Mouse (Mus musculus): ENCODE measurements around the gene Ccdc172. TPM values are rescaled to one million over a fixed set of nuclear protein-coding genes. Genes with fewer than 3 reads are reported as not detected.

Gene Ccdc172
- polyA plus RNA-seq, 1 experiment from 2014 or later: not detected

GRCm38 (mm10) chr19:58523736-58524394 lies 12.1 kb downstream of the Ccdc172 start:
- WGBS (ENCODE audit: insufficient replicate concordance): 44% methylated on average over 12 of the region's 12 CpGs
- H3K4me2 ChIP-seq: no peak overlapping the region
- no peaks in the 10 kb centered on the region for H3K36me3 ChIP-seq (replicated peaks)
- no peak overlapping the region for H3K27ac ChIP-seq (replicated peaks)
- H3K4me3 ChIP-seq (replicated peaks): no peak overlapping the region
- ATAC-seq (ENCODE audit: insufficient read depth): no peak
- H3K4me1 ChIP-seq (replicated peaks): no peaks in the 10 kb centered on the region
- H3K27me3 ChIP-seq: no peaks in the 10 kb centered on the region
- no peaks in the 10 kb centered on the region for H3K9me3 ChIP-seq (replicated peaks)
- H3K9ac ChIP-seq: no peak overlapping the region

DNA sequence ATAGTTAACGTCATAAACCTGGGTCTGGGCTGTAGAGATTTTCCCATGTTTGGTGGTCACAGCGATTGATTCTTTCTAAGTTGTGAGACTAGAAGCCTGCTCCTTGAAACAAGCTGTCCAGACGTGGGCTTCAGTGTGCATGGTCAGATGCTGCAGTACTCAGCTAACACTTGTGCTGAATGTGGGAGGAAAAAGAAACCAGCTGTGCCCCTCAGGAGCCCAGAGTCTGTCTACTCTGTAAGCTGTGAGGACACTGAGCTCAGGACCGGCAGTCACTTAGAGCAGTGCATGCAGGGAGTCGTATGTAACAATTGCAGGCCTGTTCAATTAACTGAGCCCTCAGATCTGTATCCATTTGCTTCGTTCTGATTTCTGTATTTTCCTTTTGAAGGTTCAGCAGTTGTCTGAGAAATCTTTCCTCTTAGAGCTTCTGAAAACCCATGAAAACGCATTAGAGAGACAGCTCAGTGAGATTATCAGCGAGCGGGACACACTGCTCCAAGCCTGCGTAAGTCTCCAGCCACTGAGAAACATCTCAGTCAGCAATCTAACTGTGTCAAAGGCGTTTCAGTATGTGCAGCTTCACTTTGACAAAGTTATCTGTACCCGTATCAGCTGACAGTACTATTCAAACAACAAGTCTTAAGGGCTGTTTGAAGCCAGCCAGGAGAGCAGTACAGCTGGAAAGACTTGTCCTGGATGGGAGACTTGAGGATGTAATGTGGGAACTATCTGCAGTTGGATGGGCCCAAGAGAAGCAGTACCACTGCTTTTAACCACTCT lies 13.9 kb downstream of the Ccdc172 start:
- ATAC-seq (ENCODE audit: insufficient read depth): no peak
- H3K36me3 ChIP-seq (replicated peaks): no peaks in the 10 kb centered on the region
- WGBS (ENCODE audit: insufficient replicate concordance): 59% methylated on average over 12 of the region's 12 CpGs
- no peak overlapping the region for H3K9ac ChIP-seq
- H3K4me2 ChIP-seq: no peak overlapping the region
- no peaks in the 10 kb centered on the region for H3K4me1 ChIP-seq (replicated peaks)
- H3K9me3 ChIP-seq (replicated peaks): no peaks in the 10 kb centered on the region
- H3K27ac ChIP-seq (replicated peaks): no peak overlapping the region
- H3K4me3 ChIP-seq (replicated peaks): no peak overlapping the region
- H3K27me3 ChIP-seq: no peaks in the 10 kb centered on the region

DNA sequence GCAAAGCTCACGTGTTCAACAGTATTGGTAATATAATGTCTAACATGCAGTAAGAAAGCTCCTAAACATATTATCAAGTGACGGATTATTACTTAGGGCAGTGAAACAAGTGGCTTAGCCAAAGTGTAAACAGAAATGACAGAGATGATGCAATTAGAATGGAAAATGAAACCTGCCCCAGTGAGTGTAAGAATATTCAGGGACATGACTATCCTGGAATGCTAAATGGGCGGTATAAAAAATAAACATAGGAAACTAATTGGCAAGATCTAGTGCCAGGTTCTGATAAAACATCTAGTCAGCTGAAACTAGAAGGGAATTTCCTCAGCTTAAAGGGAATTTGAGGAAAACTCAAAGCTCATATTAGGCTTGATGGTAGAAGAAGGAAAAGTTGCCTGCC lies 21.3 kb downstream of the Ccdc172 start:
- no peak overlapping the region for H3K4me2 ChIP-seq
- H3K9me3 ChIP-seq (replicated peaks): no peaks in the 10 kb centered on the region
- no peak for ATAC-seq (ENCODE audit: insufficient read depth)
- no peaks in the 10 kb centered on the region for H3K4me1 ChIP-seq (replicated peaks)
- 56% methylated on average over 3 of the region's 3 CpGs for WGBS (ENCODE audit: insufficient replicate concordance)
- H3K36me3 ChIP-seq (replicated peaks): no peaks in the 10 kb centered on the region
- H3K9ac ChIP-seq: no peak overlapping the region
- no peaks in the 10 kb centered on the region for H3K27me3 ChIP-seq
- H3K27ac ChIP-seq (replicated peaks): no peak overlapping the region
- no peak overlapping the region for H3K4me3 ChIP-seq (replicated peaks)

DNA sequence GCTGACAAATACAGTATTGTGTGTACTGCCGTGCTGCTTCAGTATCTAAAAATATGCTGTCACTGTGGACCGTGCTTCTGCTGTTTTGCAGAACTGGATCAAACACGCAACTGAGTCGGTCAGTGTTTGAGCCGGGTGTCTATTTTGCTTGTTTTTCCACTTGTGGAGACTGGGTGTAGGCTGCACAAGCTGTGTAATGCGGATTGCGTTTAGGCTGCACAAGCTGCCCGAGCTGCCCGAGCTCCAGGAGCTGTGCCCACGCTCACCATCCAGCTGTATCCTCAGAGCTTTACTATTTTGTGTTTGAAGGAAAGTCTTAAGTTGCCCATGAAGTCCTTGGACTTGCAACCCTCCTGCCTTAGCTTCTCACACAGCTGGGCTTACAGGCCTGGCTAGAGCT lies 24.9 kb downstream of the Ccdc172 start:
- Histone ChIP-seq H3K27ac (replicated peaks) (no peak overlapping the region), H3K4me2 (no peak overlapping the region), H3K4me3 (replicated peaks) (no peak overlapping the region), H3K9ac (no peak overlapping the region), H3K36me3 (replicated peaks) (no peaks in the 10 kb centered on the region), H3K9me3 (replicated peaks) (no peaks in the 10 kb centered on the region), H3K4me1 (replicated peaks) (no peaks in the 10 kb centered on the region), H3K27me3 (no peaks in the 10 kb centered on the region)
- no peak for ATAC-seq (ENCODE audit: insufficient read depth)
- 76% methylated on average over 10 of the region's 10 CpGs for WGBS (ENCODE audit: insufficient replicate concordance)

DNA sequence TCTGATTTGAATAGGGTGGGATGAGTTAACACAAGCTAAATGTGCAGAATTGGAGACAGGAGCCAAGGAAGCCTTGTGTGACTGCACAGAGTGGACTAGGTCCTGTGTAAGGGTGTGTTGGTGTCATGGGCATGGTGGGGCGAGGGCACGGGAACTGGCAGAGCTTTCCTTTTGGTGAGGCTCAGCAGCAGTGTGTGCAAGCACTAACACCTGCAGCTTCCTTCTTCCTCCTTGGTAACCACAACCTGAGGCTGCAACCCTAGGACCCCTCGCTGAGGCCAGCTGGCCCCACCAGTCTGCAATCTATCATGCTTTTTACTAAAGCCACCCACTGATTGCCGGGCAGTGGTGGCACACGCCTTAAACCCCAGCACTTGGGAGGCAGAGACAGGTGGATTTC lies 28.6 kb downstream of the Ccdc172 start:
- no peak overlapping the region for H3K4me3 ChIP-seq (replicated peaks)
- H3K9ac ChIP-seq: no peak overlapping the region
- H3K4me1 ChIP-seq (replicated peaks): no peaks in the 10 kb centered on the region
- no peak overlapping the region for H3K4me2 ChIP-seq
- no peak overlapping the region for H3K27ac ChIP-seq (replicated peaks)
- no peaks in the 10 kb centered on the region for H3K27me3 ChIP-seq
- no peaks in the 10 kb centered on the region for H3K9me3 ChIP-seq (replicated peaks)
- no peak for ATAC-seq (ENCODE audit: insufficient read depth)
- no peaks in the 10 kb centered on the region for H3K36me3 ChIP-seq (replicated peaks)
- 51% methylated on average over 5 of the region's 5 CpGs for WGBS (ENCODE audit: insufficient replicate concordance)

GRCm38 (mm10) chr19:58548367-58548766 lies 36.6 kb downstream of the Ccdc172 start:
- ATAC-seq (ENCODE audit: insufficient read depth): no peak
- WGBS (ENCODE audit: insufficient replicate concordance): 32% methylated on average over 4 of the region's 4 CpGs
- H3K36me3 ChIP-seq (replicated peaks): no peaks in the 10 kb centered on the region
- H3K4me3 ChIP-seq (replicated peaks): no peak overlapping the region
- H3K4me2 ChIP-seq: no peak overlapping the region
- no peak overlapping the region for H3K27ac ChIP-seq (replicated peaks)
- H3K4me1 ChIP-seq (replicated peaks): no peaks in the 10 kb centered on the region
- H3K27me3 ChIP-seq: no peaks in the 10 kb centered on the region
- no peaks in the 10 kb centered on the region for H3K9me3 ChIP-seq (replicated peaks)
- H3K9ac ChIP-seq: no peak overlapping the region

DNA sequence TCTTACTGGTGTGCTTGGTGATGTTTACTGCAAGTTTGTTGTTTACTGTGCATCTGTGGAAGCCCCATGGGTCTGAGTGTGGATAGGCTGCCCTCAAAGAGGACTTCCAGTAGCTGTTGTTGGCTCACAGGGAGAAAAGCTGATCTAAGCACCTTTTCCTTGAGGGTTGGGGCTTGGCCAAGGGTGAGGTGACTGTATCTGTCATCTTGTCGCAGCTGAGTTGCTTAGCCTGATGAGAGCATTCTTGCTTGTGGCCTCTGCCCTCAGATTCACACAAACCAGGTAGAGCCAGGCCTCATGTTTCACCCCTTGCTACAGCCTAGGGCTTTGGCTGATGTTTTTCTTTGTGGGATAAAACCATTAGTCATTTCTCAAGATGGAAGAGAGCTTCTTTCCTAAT lies 38.7 kb downstream of the Ccdc172 start:
- Histone ChIP-seq H3K9me3 (replicated peaks) (no peaks in the 10 kb centered on the region), H3K4me3 (replicated peaks) (no peak overlapping the region), H3K27ac (replicated peaks) (no peak overlapping the region), H3K36me3 (replicated peaks) (no peaks in the 10 kb centered on the region), H3K4me2 (no peak overlapping the region), H3K27me3 (no peaks in the 10 kb centered on the region), H3K4me1 (replicated peaks) (no peaks in the 10 kb centered on the region), H3K9ac (no peak overlapping the region)
- ATAC-seq (ENCODE audit: insufficient read depth): no peak
- WGBS (ENCODE audit: insufficient replicate concordance): 34% methylated on average over 1 of the region's 1 CpGs

GRCm38 (mm10) chr19:58550916-58551315 lies 39.1 kb downstream of the Ccdc172 start:
- H3K27me3 ChIP-seq: no peaks in the 10 kb centered on the region
- no peak for ATAC-seq (ENCODE audit: insufficient read depth)
- 54% methylated on average over 3 of the region's 3 CpGs for WGBS (ENCODE audit: insufficient replicate concordance)
- no peak overlapping the region for H3K4me3 ChIP-seq (replicated peaks)
- no peak overlapping the region for H3K4me2 ChIP-seq
- no peaks in the 10 kb centered on the region for H3K9me3 ChIP-seq (replicated peaks)
- H3K9ac ChIP-seq: no peak overlapping the region
- no peak overlapping the region for H3K27ac ChIP-seq (replicated peaks)
- H3K4me1 ChIP-seq (replicated peaks): no peaks in the 10 kb centered on the region
- H3K36me3 ChIP-seq (replicated peaks): no peaks in the 10 kb centered on the region

DNA sequence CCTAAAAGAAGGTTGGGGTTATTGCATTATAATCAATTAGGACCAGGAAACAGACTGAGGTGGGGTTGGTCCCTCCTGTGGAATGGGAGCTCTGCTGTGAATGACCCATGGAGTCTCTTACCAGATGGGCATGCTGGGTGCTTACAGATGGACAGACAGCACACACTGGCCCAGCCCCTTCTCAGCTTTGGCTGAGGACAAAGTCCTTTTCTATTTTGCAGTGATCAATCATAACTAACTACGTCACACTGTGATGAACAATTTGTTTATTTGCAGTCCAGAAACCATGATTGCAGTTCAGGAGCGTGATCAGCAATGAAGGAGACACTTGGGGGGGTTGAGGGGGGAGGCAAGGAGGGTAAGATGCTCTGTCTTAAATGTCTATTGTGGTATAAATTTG lies 43.2 kb downstream of the Ccdc172 start:
- ATAC-seq (ENCODE audit: insufficient read depth): no peak
- Histone ChIP-seq H3K4me3 (replicated peaks) (no peak overlapping the region), H3K4me1 (replicated peaks) (no peaks in the 10 kb centered on the region), H3K9me3 (replicated peaks) (no peaks in the 10 kb centered on the region), H3K27me3 (no peaks in the 10 kb centered on the region), H3K9ac (no peak overlapping the region), H3K36me3 (replicated peaks) (no peaks in the 10 kb centered on the region), H3K4me2 (no peak overlapping the region), H3K27ac (replicated peaks) (no peak overlapping the region)
- 45% methylated on average over 2 of the region's 2 CpGs for WGBS (ENCODE audit: insufficient replicate concordance)

DNA sequence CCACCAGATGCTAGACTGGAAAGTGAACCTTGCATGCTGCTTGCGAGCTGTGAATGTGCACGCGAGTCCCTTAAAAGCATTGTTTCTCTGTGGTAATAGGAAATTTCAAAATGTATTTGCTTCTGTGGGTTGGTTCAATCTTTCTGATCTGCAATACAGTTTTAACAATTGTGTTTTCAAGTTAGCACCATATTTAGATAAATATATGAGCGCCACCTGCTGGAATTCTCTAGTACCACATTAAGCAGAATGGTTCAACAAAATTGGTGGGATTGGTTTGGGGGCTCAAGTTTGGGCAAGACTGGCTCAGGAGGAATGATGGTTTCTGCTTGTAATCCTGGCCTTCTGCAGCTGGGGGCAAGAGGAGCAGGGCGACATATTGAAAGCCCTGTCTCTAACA lies 46.6 kb downstream of the Ccdc172 start:
- Histone ChIP-seq H3K4me3 (replicated peaks) (no peak overlapping the region), H3K27me3 (no peaks in the 10 kb centered on the region), H3K27ac (replicated peaks) (no peak overlapping the region), H3K36me3 (replicated peaks) (no peaks in the 10 kb centered on the region), H3K4me1 (replicated peaks) (no peaks in the 10 kb centered on the region), H3K9me3 (replicated peaks) (no peaks in the 10 kb centered on the region), H3K4me2 (no peak overlapping the region), H3K9ac (no peak overlapping the region)
- no peak for ATAC-seq (ENCODE audit: insufficient read depth)
- WGBS (ENCODE audit: insufficient replicate concordance): 39% methylated on average over 5 of the region's 5 CpGs

GRCm38 (mm10) chr19:58562301-58562815 lies 50.6 kb downstream of the Ccdc172 start:
- Histone ChIP-seq H3K36me3 (replicated peaks) (no peaks in the 10 kb centered on the region), H3K4me2 (no peak overlapping the region), H3K4me1 (replicated peaks) (no peaks in the 10 kb centered on the region), H3K9me3 (replicated peaks) (no peaks in the 10 kb centered on the region), H3K27me3 (no peaks in the 10 kb centered on the region), H3K9ac (no peak overlapping the region), H3K27ac (replicated peaks) (no peak overlapping the region), H3K4me3 (replicated peaks) (no peak overlapping the region)
- no peak for ATAC-seq (ENCODE audit: insufficient read depth)
- WGBS (ENCODE audit: insufficient replicate concordance): 69% methylated on average over 7 of the region's 7 CpGs
